Mouse (Mus musculus) ES-Bruce4 (cell line): ENCODE results near the gene Gemin6.

Experiments
- CTCF ChIP-seq: IDR thresholded peaks from one replicate; pipeline ENCODE4 v1.8.1; 2011; ENCODE audit warnings: low read depth, low read length
- EP300 ChIP-seq: IDR thresholded peaks from 2 replicates; pipeline ENCODE4 v1.6.1; 2011; ENCODE audit warnings: low read depth, low read length; ENCODE audit not compliant: insufficient read depth
- POLR2A ChIP-seq: IDR thresholded peaks from one replicate; pipeline ENCODE4 v1.8.1; 2011; ENCODE audit warnings: low read length; ENCODE audit not compliant: insufficient read depth

DNA sequence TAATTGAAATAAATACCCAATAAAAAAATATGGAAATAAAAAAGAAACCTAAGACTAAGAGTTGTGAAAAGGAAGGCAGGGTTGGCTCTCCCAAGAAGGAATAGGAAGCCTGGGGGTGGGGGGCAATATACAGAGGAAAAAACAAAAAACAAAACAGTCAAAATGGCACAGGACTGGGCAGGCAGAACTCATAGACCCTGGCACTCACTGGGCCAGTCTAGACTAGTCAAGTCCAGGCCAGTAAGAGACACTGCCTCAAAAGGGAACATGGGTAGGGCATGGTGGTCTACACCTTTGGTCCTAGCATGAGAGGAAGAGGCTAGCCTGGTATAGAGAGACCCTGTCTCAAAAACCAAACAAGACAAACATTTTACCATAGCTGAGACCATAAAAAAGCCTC, 43.8 kb upstream of the Gemin6 start:
- TF ChIP-seq CTCF: no peak
- TF ChIP-seq POLR2A: no peak
- TF ChIP-seq EP300: no peak
